Mouse (Mus musculus) lung, embryonic 16.5 days (tissue): ENCODE data around the gene Rnf32. TPM values are rescaled to one million over a fixed set of nuclear protein-coding genes. Genes with fewer than 3 reads are reported as not detected.

Experiments
- ATAC-seq: fragments of 200-750 bp; cut with Nextera tagmentation; 2 replicates; pipeline ENCODE4 v1.8.0; 2017; ENCODE audit warnings: low read depth, mild to moderate bottlenecking, moderate library complexity
- H3K27ac ChIP-seq: fragments of 300-500 bp; sonication (generic); 2 replicates; pipeline ENCODE4 v1.5.1; 2014; ENCODE audit warnings: mild to moderate bottlenecking, control low read depth, low read length
- H3K27me3 ChIP-seq: fragments of 300-500 bp; sonication (generic); 2 replicates; pipeline ENCODE4 v1.6.1; 2014; ENCODE audit warnings: low read depth, low read length, mixed read lengths; ENCODE audit not compliant: control insufficient read depth, insufficient read depth
- H3K36me3 ChIP-seq: fragments of 300-500 bp; sonication (generic); 2 replicates; pipeline ENCODE4 v1.6.1; 2014; ENCODE audit warnings: low read length; ENCODE audit not compliant: control insufficient read depth, insufficient read depth
- H3K4me1 ChIP-seq: fragments of 300-500 bp; sonication (generic); replicated peaks from 2 replicates; pipeline ENCODE4 v1.6.1; 2014; ENCODE audit warnings: low read length, mixed read lengths; ENCODE audit not compliant: control insufficient read depth, insufficient read depth
- H3K4me2 ChIP-seq: fragments of 300-500 bp; sonication (generic); 2 replicates; pipeline ENCODE4 v1.6.1; 2014; ENCODE audit warnings: low read depth, low read length, control low read depth
- H3K4me3 ChIP-seq: fragments of 300-500 bp; sonication (generic); 2 replicates; pipeline ENCODE4 v1.5.1; 2014; ENCODE audit warnings: mild to moderate bottlenecking, low read length, control low read depth
- H3K9ac ChIP-seq: fragments of 300-500 bp; sonication (generic); 2 replicates; pipeline ENCODE4 v1.6.1; 2014; ENCODE audit warnings: low read length, control low read depth
- H3K9me3 ChIP-seq: fragments of 300-500 bp; sonication (generic); 2 replicates; pipeline ENCODE4 v1.6.1; 2016; ENCODE audit warnings: low read length; ENCODE audit not compliant: control insufficient read depth
- WGBS: fragments of 180-500 bp; shearing (Covaris S2); extraction: QIAGEN DNeasy Blood & Tissue Kit; methylation state at CpG from one replicate; pipeline ENCODE4 v1.1.7; 2014; 5-methylcytosine and 5-hydroxymethylcytosine counted together
- polyA plus RNA-seq: library from polyadenylated mRNA; unstranded; fragments of >200 nt; fragmentation: Nextera tagmentation; extraction: Ambion mirVana; gene quantifications from 2 replicates; pipeline ENCODE4 v1.2.1, GENCODE M21; 2015

Gene Rnf32
- 7.5 and 8.7 TPM in 2 replicates for polyA plus RNA-seq

- H3K9me3 ChIP-seq, result no peaks in the 10 kb centered on the region
- H3K27ac ChIP-seq, result peak within 1 kb of the TSS; percentile 69
- H3K27me3 ChIP-seq, result no peaks in the 10 kb centered on the region; the same call in 1 of the 2 replicates
- peak within 1 kb of the TSS; percentile 66 for H3K4me2 ChIP-seq
- peaks cover 5% of the 10 kb centered on the region; the same call in 1 of the 2 replicates for H3K4me1 ChIP-seq
- peak within 1 kb of the TSS; percentile 58 for H3K4me3 ChIP-seq
- H3K36me3 ChIP-seq, result no peaks in the 10 kb centered on the region
- peak within 1 kb of the TSS; percentile 71 for H3K9ac ChIP-seq
- WGBS, result under 1% methylated on average over 59 of the region's 70 CpGs
- peak; percentile 98 for ATAC-seq
Observed at GRCm38 (mm10) chr5:29195570-29196263, at the start of gene Rnf32. Gene Rnf32 (plus strand): TSS chr5:29195992.

- no peak overlapping the region for H3K4me2 ChIP-seq
- ATAC-seq, result peak; percentile 60; the same call in 1 of the 2 replicates
- WGBS, result 27% methylated on average over 4 of the region's 4 CpGs
- no peaks in the 10 kb centered on the region for H3K9me3 ChIP-seq
- H3K27ac ChIP-seq, result no peak overlapping the region
- no peaks in the 10 kb centered on the region for H3K4me1 ChIP-seq
- no peaks in the 10 kb centered on the region for H3K36me3 ChIP-seq
- no peaks in the 10 kb centered on the region for H3K27me3 ChIP-seq
- H3K4me3 ChIP-seq, result no peak overlapping the region
- H3K9ac ChIP-seq, result no peak overlapping the region
Observed at GRCm38 (mm10) chr5:29150146-29150545, 45.6 kb upstream of the Rnf32 start.

- WGBS, result 29% methylated on average over 1 of the region's 1 CpGs
- no peak for ATAC-seq
Observed at GRCm38 (mm10) chr5:29159849-29160248, 35.9 kb upstream of the Rnf32 start.

GRCm38 (mm10) chr5:29166947-29167346 lies 28.8 kb upstream of the Rnf32 start:
- H3K27me3 ChIP-seq, result no peaks in the 10 kb centered on the region
- no peaks in the 10 kb centered on the region for H3K36me3 ChIP-seq
- no peaks in the 10 kb centered on the region for H3K9me3 ChIP-seq
- ATAC-seq, result peak; percentile 59; the same call in 1 of the 2 replicates
- H3K27ac ChIP-seq, result peak overlapping the region; percentile 30; the same call in 1 of the 2 replicates
- no peaks in the 10 kb centered on the region; the same call in 1 of the 2 replicates for H3K4me1 ChIP-seq
- H3K9ac ChIP-seq, result no peak overlapping the region
- no peak overlapping the region for H3K4me2 ChIP-seq
- H3K4me3 ChIP-seq, result no peak overlapping the region
- 53% methylated on average over 2 of the region's 2 CpGs for WGBS

More at GRCm38 (mm10) chr5:29159849-29160248, 35.9 kb upstream of the Rnf32 start:
- Histone ChIP-seq H3K9me3 (no peaks in the 10 kb centered on the region), H3K9ac (no peak overlapping the region), H3K4me3 (no peak overlapping the region), H3K36me3 (no peaks in the 10 kb centered on the region), H3K4me1 (no peaks in the 10 kb centered on the region), H3K27me3 (no peaks in the 10 kb centered on the region), H3K27ac (no peak overlapping the region), H3K4me2 (no peak overlapping the region)

- H3K27me3 ChIP-seq, result no peaks in the 10 kb centered on the region
- H3K4me1 ChIP-seq, result no peaks in the 10 kb centered on the region; the same call in 1 of the 2 replicates
- H3K36me3 ChIP-seq, result no peaks in the 10 kb centered on the region
- WGBS, result 84% methylated on average over 6 of the region's 6 CpGs
- no peak overlapping the region for H3K4me3 ChIP-seq
- no peak overlapping the region for H3K9ac ChIP-seq
- no peak overlapping the region for H3K4me2 ChIP-seq
- ATAC-seq, result no peak
- H3K9me3 ChIP-seq, result no peaks in the 10 kb centered on the region
- H3K27ac ChIP-seq, result no peak overlapping the region
Observed at GRCm38 (mm10) chr5:29170193-29170592, 25.6 kb upstream of the Rnf32 start.

GRCm38 (mm10) chr5:29171165-29171564 lies 24.6 kb upstream of the Rnf32 start:
- H3K27ac ChIP-seq, result no peak overlapping the region
- no peaks in the 10 kb centered on the region for H3K9me3 ChIP-seq
- no peak overlapping the region for H3K9ac ChIP-seq
- no peak for ATAC-seq
- no peaks in the 10 kb centered on the region for H3K27me3 ChIP-seq
- H3K36me3 ChIP-seq, result no peaks in the 10 kb centered on the region
- no peak overlapping the region for H3K4me3 ChIP-seq
- H3K4me2 ChIP-seq, result no peak overlapping the region
- H3K4me1 ChIP-seq, result no peaks in the 10 kb centered on the region; the same call in 1 of the 2 replicates

- no peak for ATAC-seq
Observed at GRCm38 (mm10) chr5:29186798-29187197, 9.0 kb upstream of the Rnf32 start.

GRCm38 (mm10) chr5:29195231-29195569 lies 592 bp upstream of the Rnf32 start:
- Histone ChIP-seq H3K27me3 (no peaks in the 10 kb centered on the region; the same call in 1 of the 2 replicates), H3K27ac (peak overlapping the region; percentile 69), H3K9ac (peak overlapping the region; percentile 71), H3K4me1 (peaks cover 5% of the 10 kb centered on the region; the same call in 1 of the 2 replicates), H3K36me3 (no peaks in the 10 kb centered on the region), H3K4me3 (peak overlapping the region; percentile 58), H3K9me3 (no peaks in the 10 kb centered on the region), H3K4me2 (peak overlapping the region; percentile 66)
- 7% methylated on average over 9 of the region's 9 CpGs for WGBS
- peak; percentile 30; the same call in 1 of the 2 replicates for ATAC-seq

More at GRCm38 (mm10) chr5:29186798-29187197, 9.0 kb upstream of the Rnf32 start:
- H3K4me1 ChIP-seq, result 0 out of 2 replicates have a peak, but pooled peaks cover 3% of the 10 kb centered on the region
- no peak overlapping the region for H3K9ac ChIP-seq
- H3K27ac ChIP-seq, result no peak overlapping the region
- H3K36me3 ChIP-seq, result no peaks in the 10 kb centered on the region
- H3K4me2 ChIP-seq, result no peak overlapping the region
- H3K9me3 ChIP-seq, result no peaks in the 10 kb centered on the region
- no peaks in the 10 kb centered on the region for H3K27me3 ChIP-seq
- H3K4me3 ChIP-seq, result no peak overlapping the region
- WGBS, result 59% methylated on average over 5 of the region's 5 CpGs

GRCm38 (mm10) chr5:29196264-29196658 lies 469 bp downstream of the Rnf32 start:
- peak overlapping the region; percentile 64 for H3K27ac ChIP-seq
- no peaks in the 10 kb centered on the region; the same call in 1 of the 2 replicates for H3K27me3 ChIP-seq
- H3K4me3 ChIP-seq, result peak overlapping the region; percentile 58
- H3K4me2 ChIP-seq, result peak overlapping the region; percentile 66
- WGBS, result 8% methylated on average over 12 of the region's 12 CpGs
- H3K4me1 ChIP-seq, result peaks cover 5% of the 10 kb centered on the region; the same call in 1 of the 2 replicates
- no peak; the same call in 1 of the 2 replicates for ATAC-seq
- no peaks in the 10 kb centered on the region for H3K9me3 ChIP-seq
- no peaks in the 10 kb centered on the region for H3K36me3 ChIP-seq
- peak overlapping the region; percentile 71 for H3K9ac ChIP-seq
